Mouse (Mus musculus): ENCODE results near the gene AC131692.1.

AC131692.1 gene

DNA sequence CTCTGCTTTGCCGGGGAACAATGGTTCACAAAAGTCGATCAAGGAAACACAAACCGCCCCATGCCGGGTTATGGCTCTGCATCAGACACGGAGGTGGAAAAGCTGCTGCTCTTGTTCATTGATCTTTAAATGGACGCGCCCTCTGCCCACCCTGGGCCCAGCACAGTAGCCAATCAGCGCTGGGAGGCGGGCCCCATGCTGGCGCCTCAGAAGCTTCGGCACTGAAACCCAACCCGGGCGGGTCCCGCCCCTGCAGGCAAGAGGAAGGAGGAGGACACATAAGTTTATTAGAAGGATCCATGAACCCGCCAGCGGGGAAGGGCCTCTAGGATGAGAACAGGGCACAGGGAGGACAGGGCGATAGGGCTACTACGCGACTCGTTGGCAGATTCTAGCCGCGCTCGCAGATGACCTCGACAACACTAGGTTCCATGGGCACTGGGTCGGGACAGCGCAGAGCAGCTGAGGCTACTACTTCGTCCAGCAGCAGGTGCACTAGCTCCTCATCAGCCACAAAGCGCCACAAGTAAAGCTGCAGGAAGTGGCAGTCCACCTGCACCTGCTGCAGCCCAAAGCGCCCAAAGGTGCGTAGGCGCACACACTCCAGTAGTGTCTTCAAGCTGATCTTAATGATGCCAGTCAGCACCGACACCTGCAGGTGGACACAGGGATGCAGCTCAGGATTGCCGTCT lies 26.3 kb upstream of the AC131692.1 start, which contains the start of gene Tm7sf2:
Gene Tm7sf2, minus strand, starts transcription at position 650 of the 692 bp plus-strand sequence.
- peak; percentile 72 for DNase-seq (ENCODE audit: low read depth, low spot score)

DNA sequence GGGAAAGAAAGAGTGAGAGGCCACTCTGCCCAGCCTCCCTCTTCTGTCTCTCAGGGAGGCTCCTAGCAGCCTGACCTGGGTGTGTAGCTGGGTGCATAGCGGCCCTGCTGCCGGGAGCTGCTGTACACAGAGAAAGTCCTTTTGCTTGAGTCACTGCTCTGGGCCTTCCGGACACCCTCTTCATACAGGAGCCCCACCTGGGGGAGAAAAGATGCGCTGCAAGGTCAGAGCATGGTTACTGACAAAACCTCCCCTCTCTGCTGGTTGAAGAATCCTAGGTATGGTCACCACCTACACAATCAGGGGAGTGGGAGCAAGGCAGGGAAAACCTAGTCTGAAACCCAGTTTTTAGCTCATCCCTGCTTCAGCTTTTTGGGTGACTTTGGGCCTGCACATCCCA lies 25.3 kb upstream of the AC131692.1 start:
- no peak for DNase-seq (ENCODE audit: low read depth, low spot score)

DNA sequence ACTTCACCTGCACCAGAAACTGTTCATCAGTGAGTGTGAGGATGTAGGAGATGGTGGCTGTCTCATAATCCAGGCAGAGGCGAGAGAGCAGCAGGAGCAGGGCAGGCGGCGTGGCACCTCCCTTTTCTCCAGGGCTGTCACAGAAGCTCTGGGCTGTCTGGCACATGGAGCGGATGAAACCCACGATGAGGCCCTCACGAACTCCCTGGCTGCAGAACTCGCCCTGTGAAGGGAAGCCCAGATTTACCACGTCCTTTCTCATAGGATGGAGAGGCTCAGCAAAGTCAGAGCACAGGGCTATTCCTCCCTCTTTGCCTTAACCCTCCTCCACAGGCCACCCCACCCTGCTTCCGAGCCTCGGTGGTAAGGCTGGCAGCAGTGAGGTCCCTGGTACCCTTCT lies 24.4 kb upstream of the AC131692.1 start:
- no peak for DNase-seq (ENCODE audit: low read depth, low spot score)

DNA sequence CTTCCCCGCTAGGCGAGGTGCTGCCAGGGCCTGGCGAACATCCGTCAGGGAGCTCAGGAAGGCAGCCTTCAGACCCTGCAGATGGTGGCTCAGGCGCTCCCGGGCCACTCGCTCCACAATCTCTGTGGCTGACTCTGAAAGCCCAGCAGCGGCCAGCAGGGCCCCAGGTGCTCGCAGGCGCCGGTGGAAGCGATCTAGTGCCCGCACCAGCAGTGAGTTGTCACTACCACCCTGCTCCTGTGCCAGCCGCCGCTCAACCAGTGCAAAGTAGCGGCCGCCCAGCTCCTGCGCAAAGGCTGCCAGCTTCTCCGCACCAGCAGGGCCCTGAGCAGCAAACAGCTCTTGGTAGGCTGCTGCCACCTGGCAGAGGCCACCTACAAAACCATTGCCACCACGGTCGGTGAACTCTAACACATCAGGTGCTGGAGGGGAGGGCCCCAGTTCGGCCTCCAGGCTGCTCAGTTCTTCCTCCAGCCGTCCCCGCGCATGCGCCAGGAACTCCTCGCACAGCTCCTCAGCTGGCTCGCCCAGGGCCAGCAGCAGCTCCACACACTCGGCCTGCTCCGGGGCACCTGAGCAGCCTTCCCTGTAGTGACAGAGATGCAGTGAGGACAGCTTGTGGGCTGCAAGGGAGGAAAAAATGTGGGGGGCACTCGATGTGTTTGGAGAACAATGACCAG lies 23.5 kb upstream of the AC131692.1 start:
- no peak for DNase-seq (ENCODE audit: low read depth, low spot score)

DNA sequence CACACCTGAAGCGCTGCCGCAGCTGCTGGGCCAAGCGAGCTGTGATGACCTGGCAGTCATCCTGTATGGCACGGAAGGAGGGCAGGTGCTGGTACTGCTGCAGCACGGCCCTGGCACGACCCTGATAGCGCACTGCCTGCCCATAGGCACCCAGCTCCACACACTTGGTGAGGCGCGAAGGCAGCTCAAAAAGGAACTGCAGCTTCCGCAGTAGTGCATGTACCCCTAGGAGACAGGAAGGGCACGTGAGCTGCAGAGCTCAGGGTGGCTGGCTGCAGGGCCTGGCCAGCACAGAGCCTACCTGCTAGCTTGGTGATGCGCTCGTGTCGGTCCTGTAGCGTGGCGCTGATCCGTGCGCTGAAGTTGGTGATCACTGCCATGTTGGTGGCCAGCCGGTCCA lies 23.0 kb upstream of the AC131692.1 start:
- DNase-seq (ENCODE audit: low read depth, low spot score): no peak

DNA sequence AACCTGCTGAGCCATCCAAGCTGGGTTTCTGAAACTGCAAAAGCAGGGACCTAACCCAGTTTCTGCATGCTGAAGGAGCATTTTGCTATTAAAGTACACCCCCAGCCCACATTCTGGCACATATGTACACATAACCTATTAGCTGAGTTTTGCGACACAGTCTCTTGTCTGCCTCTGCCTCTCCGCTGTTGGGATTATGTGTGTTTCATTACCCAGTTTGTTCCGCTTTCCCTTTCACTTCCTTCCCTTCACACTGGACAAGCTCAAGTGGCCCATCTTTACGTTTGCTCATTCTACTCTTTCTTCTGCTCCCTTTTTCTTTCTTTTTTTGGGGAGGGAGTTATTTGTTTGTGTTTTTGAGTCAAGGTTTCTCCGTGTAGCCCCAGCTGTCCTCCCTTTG lies 20.3 kb upstream of the AC131692.1 start:
- DNase-seq (ENCODE audit: low read depth, low spot score): no peak

DNA sequence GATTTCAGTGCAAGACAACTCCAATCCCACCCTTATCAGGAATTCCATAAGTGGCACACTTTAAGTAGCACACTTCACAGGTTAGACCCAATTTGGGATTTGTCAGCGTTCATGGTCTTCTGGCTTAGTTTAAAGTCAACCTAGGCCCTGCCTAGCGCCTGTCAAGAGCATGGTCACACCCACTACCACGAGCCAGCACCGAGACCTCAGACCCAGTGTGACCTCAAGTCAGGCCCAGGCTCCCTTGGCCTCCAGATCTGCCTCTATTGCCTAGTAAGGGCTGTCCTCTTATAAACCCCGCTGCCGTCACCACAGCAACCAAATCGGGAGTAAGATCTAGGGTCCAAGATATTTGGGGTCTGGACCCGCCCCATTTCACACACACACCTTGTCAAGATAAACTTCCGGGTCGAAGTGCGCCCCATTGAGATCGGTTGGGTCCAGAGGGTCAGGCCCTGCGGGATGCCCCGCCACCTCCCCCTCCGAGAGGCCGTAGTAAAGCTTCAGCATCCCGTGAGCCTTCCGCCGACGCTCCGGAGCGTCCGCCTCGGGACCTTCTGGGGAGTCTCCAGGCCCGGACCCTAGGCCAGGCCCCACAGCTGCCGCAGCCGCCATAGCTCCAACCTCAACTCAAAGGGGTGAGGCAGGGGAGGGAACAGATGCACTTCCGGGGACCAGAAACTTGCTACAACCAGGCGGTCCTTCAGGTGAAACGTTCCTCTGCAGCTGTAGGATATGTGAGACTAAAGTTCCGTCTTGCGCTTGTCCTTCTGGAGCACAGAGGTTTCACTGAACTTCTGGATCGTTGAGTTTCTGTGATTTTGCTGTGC lies 17.4 kb upstream of the AC131692.1 start, which contains the start of gene Vps51:
Gene Vps51, minus strand, starts transcription at position 668 of the 830 bp plus-strand sequence.
- DNase-seq (ENCODE audit: low read depth, low spot score): peak; percentile 97

DNA sequence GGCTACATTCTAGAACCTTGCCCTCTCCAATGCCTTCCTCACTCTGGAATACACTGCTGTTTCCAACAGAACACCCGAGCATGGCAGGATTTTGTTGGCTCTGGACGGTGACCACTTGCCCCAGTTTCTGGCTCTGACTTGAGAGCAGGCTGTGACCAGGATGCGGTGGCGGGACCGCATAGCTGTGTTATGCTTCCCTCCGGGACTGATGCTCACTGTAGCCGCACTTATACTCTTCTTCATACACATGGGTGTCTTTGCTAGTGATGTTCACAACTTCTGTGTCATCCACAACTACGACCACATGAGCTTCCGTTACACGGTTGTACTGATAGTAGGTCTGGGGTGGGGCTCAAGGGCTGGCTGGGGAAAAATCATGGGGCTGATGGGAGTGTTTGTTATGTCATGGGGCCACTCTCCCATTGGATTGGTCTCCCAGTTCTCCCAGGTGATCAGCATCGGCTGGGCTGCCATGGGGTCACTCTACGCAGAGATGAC lies 14.2 kb upstream of the AC131692.1 start, which contains the start of gene Tmem262:
Gene Tmem262, plus strand, starts transcription at position 51 of the 498 bp plus-strand sequence.
- DNase-seq (ENCODE audit: low read depth, low spot score): no peak

DNA sequence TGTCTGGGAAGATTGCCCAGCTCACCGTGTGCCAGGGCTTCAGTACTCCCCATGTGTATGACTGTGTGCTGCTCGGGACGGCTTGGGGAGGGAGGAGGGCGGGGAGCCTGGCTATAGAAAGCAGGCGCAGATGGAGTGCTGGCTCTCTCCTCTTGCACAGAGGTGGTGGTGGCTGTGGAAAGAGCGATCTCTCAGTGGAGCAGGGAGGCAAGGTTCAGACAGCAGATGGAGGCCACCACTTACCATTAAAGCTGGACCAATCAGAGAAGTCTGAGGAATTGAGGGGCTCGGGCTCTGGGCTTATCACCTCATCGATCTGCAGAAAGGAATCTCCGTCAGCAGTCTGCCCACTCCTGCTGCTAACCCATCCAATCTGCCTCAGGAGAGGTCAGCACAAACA lies 12.1 kb upstream of the AC131692.1 start, which contains the start of gene Gm28374:
Gene Gm28374, minus strand, starts transcription at position 101 of the 400 bp plus-strand sequence.
- DNase-seq (ENCODE audit: low read depth, low spot score): no peak

DNA sequence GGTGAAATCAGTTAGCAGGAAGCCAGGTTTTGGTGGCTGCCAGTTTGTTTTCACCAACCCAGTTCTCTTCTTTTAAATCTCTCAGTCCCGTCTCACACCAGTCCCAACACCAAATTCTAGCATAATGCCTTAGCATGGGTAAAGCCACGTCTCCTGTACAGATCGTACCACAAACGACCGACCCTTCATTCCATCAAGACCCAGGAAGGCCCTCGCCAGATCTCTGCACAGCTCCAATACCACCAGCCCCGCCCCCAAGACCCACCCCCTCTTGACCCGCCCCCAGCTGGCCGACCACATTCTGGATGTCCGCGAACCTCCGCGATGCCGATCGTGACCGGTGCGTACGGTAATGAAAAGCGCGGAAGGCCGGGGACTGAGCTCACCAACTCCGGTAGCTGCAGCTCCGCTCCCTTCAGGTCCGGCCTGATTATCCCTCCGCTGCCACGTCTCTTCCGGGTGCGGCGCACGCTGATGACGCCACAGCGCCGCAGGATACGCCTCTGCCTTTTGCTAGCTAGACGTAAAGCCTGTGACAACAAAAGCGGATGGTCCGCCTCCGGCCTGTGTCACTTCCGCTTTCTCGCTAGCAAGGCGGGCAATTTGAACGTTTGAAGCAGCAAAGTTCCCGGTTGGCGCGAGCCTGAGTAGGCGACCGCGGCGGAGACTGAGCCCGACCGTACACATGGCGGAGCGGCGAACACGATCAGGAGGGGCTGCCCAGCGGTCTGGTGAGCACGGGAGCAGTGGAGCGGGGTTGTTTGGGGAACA lies 9.6 kb upstream of the AC131692.1 start, which contains the start of the genes Zfpl1 and Cdca5:
Gene Zfpl1, minus strand, starts transcription at position 479 of the 771 bp plus-strand sequence.
Gene Cdca5, plus strand, starts transcription at position 506 of the 771 bp plus-strand sequence.
- peak; percentile 98 for DNase-seq (ENCODE audit: low read depth, low spot score)

DNA sequence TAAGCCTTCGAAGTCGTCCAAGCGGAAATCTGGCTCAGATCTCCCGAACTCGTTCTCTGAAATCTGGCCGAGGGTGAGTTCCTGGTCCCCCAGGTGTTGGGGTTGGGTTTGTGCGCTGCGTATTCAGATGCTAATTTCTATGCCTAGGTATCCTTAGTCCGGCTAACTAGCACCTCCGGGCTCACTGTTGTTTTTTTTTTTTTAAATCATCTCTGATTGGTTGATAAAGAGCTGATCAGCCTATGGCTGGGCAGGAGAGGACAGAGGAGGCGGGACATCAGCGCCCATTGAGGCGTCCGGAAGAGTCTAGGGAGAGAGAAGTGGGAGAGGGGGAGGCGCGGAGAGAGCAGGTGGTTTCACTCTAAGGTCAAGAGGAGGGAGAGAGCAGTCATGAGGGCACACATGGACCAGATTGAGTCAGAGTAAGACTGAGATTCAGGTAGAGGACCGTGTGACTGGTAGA lies 8.8 kb upstream of the AC131692.1 start:
- no peak for DNase-seq (ENCODE audit: low read depth, low spot score)

DNA sequence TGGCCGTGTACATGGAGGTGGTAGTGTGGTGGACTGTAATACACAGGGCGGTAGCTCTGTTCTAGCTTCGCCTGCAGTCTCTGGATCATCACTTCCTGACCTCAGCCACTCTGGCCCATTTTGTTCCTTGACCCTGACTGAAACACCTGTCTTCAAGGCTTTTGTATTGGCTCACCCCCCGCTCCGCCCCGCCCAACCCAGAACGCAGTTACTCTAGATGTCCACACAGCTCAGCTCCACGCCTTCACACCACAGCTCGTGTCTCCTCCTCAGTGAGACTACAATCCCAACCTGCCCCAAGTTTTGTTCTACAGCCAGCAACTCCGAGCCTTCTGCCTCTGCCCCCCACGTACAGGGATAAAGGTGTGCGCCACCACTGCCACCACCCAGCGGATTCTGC lies 5.4 kb upstream of the AC131692.1 start:
- no peak for DNase-seq (ENCODE audit: low read depth, low spot score)

DNA sequence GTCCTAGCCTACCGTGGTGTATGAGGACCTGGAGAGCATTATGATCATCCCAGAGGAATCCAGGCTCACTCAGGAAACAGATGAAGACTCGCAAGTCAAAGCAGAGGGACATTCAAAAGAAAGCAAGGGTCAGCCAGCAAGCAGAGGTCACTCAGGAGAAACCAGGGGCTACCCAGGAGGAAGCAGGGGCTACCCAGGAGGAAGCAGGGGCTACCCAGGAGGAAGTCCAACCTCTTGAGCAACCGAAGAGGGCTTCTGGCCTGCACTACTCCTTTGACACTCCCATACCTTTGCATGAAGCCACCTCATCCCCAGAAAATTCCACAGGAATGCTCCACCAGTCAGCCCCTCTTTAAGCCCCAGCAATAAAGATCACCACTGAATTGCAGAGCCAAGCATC lies 3.6 kb downstream of the AC131692.1 start:
- no peak for DNase-seq (ENCODE audit: low read depth, low spot score)

DNA sequence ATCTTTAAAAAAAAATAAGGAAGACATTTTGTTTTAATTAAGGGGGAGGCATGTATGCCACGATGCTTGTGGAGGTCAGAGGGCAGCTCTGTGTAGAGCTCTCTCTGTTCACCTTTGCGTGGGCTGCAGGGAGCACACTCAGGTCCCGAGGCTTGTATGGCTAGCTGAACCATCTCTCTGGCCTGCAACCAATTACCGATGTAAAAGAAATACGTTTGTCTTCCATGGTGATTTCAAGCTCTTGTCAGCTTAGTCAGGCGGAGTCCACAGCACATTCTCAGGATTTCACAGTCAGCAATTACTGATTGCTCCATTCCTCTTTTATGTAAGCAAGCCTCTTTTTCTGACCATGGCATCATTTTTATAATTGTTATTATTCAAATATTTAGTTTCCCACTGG lies 7.0 kb downstream of the AC131692.1 start:
- no peak for DNase-seq (ENCODE audit: low read depth, low spot score)

DNA sequence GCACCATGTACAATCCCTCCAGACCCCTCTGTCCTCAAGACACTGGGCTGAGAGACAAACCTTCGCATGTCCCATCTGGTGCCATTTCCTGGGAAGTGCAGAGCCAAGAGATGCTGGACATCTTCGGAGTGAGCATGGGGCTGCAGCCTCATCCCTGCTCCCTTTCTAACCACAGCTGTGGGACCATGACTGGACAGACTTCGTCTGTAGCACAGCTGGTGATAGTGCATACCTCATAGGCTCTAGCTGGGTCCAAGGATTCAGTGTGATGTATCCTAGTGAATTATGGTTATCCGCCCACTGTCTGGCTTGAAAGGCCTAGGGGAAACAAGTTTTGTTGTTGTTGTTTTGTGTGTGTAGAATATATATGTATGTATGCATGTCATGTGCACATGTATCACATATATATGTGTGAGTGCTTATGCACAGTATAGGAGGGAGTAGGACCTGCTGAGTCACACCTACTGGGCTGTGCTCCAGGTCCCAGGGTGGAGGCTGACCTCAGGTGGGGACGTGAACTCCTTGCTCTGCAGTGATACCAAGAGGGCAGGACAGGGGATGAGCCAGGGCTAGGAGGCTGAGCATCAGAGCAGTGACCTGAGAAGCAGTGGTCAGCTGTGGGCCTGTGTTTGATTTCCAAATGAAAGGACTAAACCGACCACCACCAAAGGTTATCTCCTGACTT lies 8.1 kb downstream of the AC131692.1 start:
- no peak for DNase-seq (ENCODE audit: low read depth, low spot score)

DNA sequence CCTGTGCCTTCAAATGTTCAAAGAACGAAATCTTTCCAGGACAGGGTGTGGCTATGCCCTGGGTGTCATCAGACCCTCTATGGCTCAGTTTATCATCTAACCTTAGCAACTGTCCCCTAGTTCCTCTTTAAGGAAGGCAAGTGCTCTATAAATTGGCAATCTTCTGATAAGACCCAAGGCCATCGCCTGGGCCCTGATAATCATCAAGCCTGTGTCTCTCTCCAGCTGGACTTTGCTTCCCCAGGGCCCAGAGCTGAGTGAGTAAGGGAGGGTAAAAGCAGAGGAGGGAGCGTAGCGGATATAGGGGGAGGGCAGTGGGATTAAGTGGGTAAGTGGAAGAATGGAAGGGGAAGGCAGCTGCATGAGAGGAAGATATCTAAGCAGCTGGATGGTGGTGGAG lies 10.3 kb downstream of the AC131692.1 start:
- DNase-seq (ENCODE audit: low read depth, low spot score): no peak

DNA sequence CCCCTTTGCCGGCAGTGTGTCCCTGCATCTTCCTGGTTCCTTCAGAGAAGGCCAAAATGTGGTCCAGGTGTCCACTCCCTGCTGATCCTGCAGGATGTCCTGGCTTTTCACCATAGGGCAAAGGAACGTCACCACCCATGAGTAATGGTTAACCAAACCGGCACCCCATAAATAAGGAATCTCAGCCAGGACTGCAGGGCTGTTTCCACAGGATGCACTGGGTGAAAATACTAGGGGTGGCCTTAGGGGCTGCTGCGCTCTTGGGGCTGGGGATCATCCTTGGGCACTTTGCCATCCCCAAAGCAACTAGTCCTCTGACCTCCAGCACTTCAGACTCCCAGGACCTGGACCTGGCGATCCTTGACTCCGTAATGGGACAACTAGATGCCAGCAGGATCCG lies 11.4 kb downstream of the AC131692.1 start, which contains the start of gene Naaladl1:
Gene Naaladl1, plus strand, starts transcription at position 197 of the 400 bp plus-strand sequence.
- no peak for DNase-seq (ENCODE audit: low read depth, low spot score)

DNA sequence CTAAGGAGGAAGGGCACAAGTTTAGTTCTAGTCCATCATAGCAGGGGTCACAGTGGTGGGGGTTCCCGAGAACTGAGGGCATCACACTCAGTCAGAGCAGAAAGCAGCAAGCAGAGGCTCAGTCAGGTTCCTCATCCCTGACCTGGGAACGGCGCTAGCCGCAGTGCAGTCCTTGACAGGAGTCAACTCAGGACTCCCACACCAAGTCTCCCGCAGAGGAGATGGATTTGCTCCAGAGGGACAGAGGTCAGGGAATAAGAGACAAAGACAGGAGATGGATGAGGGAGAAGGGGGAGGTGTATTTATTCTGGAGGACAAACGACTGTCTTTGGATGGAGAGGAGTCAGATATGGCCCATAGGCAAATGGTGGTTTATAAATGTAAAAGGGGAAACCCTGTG lies 18.9 kb downstream of the AC131692.1 start:
- no peak for DNase-seq (ENCODE audit: low read depth, low spot score)

DNA sequence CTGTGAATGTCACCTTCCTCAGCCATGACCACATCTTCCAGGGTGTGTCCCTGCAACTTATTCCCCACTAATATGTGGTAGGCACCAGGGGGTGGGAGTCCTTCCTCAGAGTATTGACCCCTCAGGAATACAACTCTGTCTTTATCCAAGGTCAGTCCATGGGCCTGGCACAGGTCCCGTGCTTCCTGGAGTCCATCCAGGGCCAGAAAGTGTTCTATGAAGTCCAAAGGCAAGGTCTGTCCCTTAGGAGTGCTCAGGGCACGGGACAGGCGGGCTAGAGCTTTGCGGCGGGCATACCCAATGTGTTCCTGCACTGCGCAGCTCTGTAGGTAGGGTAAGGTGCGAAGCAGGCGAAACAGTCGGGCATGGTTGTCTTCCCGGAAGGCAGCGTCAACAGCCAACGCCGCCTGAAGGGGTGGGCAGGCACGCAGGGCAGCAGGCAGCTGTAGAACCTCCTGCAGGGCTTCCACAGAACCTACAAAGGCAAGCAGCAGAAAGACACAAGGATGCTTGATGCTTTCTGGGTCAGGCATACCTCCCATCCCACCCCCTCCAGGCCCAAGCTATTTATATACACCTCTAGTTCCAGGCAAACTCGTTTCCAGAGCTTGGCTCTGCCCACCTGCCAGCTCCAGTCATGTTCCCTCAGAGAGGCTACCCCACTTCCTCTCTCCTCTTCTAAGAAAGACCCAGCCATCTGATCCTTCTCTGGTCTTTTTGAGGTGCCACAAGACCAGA lies 22.1 kb downstream of the AC131692.1 start:
- DNase-seq (ENCODE audit: low read depth, low spot score): no peak

Data from telencephalon, adult 2 months (tissue).